Mouse (Mus musculus): Measurements from ENCODE around the gene Col4a4. TPM values are rescaled to one million over a fixed set of nuclear protein-coding genes. Genes with fewer than 3 reads are reported as not detected.

The Col4a4 gene
- total RNA-seq, 2 experiments from 2014 or later, result 1.7 TPM

- intact Hi-C loops (cut with DNase I), result no loop called here
- DNase-seq, result no peak
Observed at GRCm38 (mm10) chr1:82476746-82477145, 109.9 kb downstream of the Col4a4 start.

GRCm38 (mm10) chr1:82476256-82476655, 110.4 kb downstream of the Col4a4 start:
- intact Hi-C loops (cut with DNase I), result no loop called here
- no peak for DNase-seq

- intact Hi-C loops (cut with DNase I), result no loop called here
Observed at GRCm38 (mm10) chr1:82475821-82476220, 110.8 kb downstream of the Col4a4 start.

GRCm38 (mm10) chr1:82475254-82475653, 111.4 kb downstream of the Col4a4 start:
- no peak for DNase-seq
- intact Hi-C loops (cut with DNase I), result no loop called here

More at GRCm38 (mm10) chr1:82475821-82476220, 110.8 kb downstream of the Col4a4 start:
- no peak for DNase-seq

GRCm38 (mm10) chr1:82474461-82474961, 112.1 kb downstream of the Col4a4 start:
- no peak for DNase-seq
- intact Hi-C loops (cut with DNase I), result no loop called here

- no peak for DNase-seq
Observed at GRCm38 (mm10) chr1:82473467-82473866, 113.2 kb downstream of the Col4a4 start.

GRCm38 (mm10) chr1:82470516-82471225, 116.0 kb downstream of the Col4a4 start:
- no peak for DNase-seq
- intact Hi-C loops (cut with DNase I), result no loop called here

More at GRCm38 (mm10) chr1:82473467-82473866, 113.2 kb downstream of the Col4a4 start:
- intact Hi-C loops (cut with DNase I), result no loop called here

GRCm38 (mm10) chr1:82468872-82469271, 117.8 kb downstream of the Col4a4 start:
- intact Hi-C loops (cut with DNase I), result no loop called here
- DNase-seq, result no peak

- intact Hi-C loops (cut with DNase I), result no loop called here
- DNase-seq, result no peak
Observed at GRCm38 (mm10) chr1:82465321-82465853, 121.3 kb downstream of the Col4a4 start.

- no peak for DNase-seq
- intact Hi-C loops (cut with DNase I), result no loop called here
Observed at GRCm38 (mm10) chr1:82461041-82461440, 125.6 kb downstream of the Col4a4 start.

GRCm38 (mm10) chr1:82459926-82460325, 126.7 kb downstream of the Col4a4 start:
- intact Hi-C loops (cut with DNase I), result no loop called here
- DNase-seq, result no peak

GRCm38 (mm10) chr1:82459350-82459749, 127.3 kb downstream of the Col4a4 start:
- no peak for DNase-seq
- intact Hi-C loops (cut with DNase I), result no loop called here

GRCm38 (mm10) chr1:82454031-82454430, 132.6 kb downstream of the Col4a4 start:
- intact Hi-C loops (cut with DNase I), result no loop called here

GRCm38 (mm10) chr1:82451927-82452651, 134.6 kb downstream of the Col4a4 start:
- no peak for DNase-seq

More at GRCm38 (mm10) chr1:82454031-82454430, 132.6 kb downstream of the Col4a4 start:
- DNase-seq, result no peak

GRCm38 (mm10) chr1:82449851-82450250, 136.8 kb downstream of the Col4a4 start:
- intact Hi-C loops (cut with DNase I), result no loop called here
- no peak for DNase-seq

More at GRCm38 (mm10) chr1:82451927-82452651, 134.6 kb downstream of the Col4a4 start:
- intact Hi-C loops (cut with DNase I), result no loop called here

GRCm38 (mm10) chr1:82446049-82446448, 140.6 kb downstream of the Col4a4 start:
- no peak for DNase-seq
- intact Hi-C loops (cut with DNase I), result no loop called here

- intact Hi-C loops (cut with DNase I), result no loop called here
- DNase-seq, result no peak
Observed at GRCm38 (mm10) chr1:82443517-82443916, 143.1 kb downstream of the Col4a4 start.

- no peak for DNase-seq
- intact Hi-C loops (cut with DNase I), result no loop called here
Observed at GRCm38 (mm10) chr1:82440123-82440522, 146.5 kb downstream of the Col4a4 start.

- intact Hi-C loops (cut with DNase I), result no loop called here
- no peak for DNase-seq
Observed at GRCm38 (mm10) chr1:82437273-82437672, 149.4 kb downstream of the Col4a4 start.

- DNase-seq, result no peak
Observed at GRCm38 (mm10) chr1:82433649-82434005, 153.0 kb downstream of the Col4a4 start.

GRCm38 (mm10) chr1:82432919-82433648, 153.6 kb downstream of the Col4a4 start:
- DNase-seq, result peak; percentile 79
- intact Hi-C loops (cut with DNase I), result loop anchor here (5.0 kb wide), 3 partner anchors 116 to 1116 kb away; partner anchors contain the start of genes Irs1 and Rhbdd1

More at GRCm38 (mm10) chr1:82433649-82434005, 153.0 kb downstream of the Col4a4 start:
- intact Hi-C loops (cut with DNase I), result loop anchor here (5.0 kb wide), 3 partner anchors 116 to 1116 kb away; partner anchors contain the start of genes Irs1 and Rhbdd1
